10 mouse cellular contexts compared by ENCODE assay signal in the genomic region with DNA sequence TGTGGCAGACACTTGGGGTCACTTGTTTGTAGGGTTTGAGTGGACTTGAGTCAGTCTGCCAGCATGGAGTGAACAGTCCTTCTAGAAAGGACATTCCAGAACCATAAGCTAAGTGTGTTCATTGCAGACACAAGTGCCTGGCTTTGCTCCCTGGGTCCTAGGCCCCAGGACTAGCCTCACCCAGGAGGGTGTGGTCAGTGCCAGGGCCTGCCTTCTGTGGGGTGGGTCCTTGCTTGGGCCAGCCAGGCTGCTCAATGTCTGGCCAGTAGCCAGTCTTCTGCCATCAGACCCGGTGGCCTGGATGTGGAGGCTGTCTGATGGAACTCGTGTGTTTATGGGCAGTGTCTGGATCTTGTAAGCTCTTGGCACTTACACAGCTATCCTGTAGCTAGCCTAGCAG. TPM values are rescaled to one million over a fixed set of nuclear protein-coding genes. Genes with fewer than 3 reads are reported as not detected.
A peak's percentile ranks its signal among the peaks of the same experiment; 100 is the strongest.
DNase-seq lines count a peak whose midpoint lies in the region; ATAC-seq lines count a peak whose summit lies in the region.
"Had no signal": no experiment of that assay in that cellular context is flagged by ENCODE, and none has a peak within 500 bp of the region (broad histone marks: within the 10 kb centered on the region; RNA-seq: fewer than 3 reads in every experiment).

No protein-coding gene starts in this region.

- H3K9me3 ChIP-seq in limb, embryonic 15.5 days: no peaks in the 10 kb centered on the region
- no peaks in the 10 kb centered on the region for H3K9me3 ChIP-seq in limb, embryonic 10.5 days (replicated peaks)
- no peaks in the 10 kb centered on the region for H3K9me3 ChIP-seq in intestine, embryonic 15.5 days
- H3K9me3 ChIP-seq in forebrain, embryonic 12.5 days: no peaks in the 10 kb centered on the region
- H3K9me3 ChIP-seq: embryonic facial prominence, embryonic 13.5 days; neural tube, embryonic 13.5 days had no signal

- ATAC-seq in limb, embryonic 15.5 days (ENCODE audit: insufficient number of reproducible peaks, low FRiP score, low TSS enrichment, low read depth): peak; percentile 45; the same call in 1 of the 2 replicates
- peak; percentile 74 for ATAC-seq in intestine, embryonic 15.5 days
- no peak for ATAC-seq in forebrain, embryonic 12.5 days (ENCODE audit: low FRiP score)

- 0 out of 2 replicates have a peak, but pooled peaks cover 9% of the 10 kb centered on the region for H3K4me1 ChIP-seq in limb, embryonic 15.5 days
- no peaks in the 10 kb centered on the region for H3K4me1 ChIP-seq in limb, embryonic 10.5 days
- H3K4me1 ChIP-seq in intestine, embryonic 15.5 days (replicated peaks): 0 out of 2 replicates have a peak, but pooled peaks cover 11% of the 10 kb centered on the region
- no peaks in the 10 kb centered on the region for H3K4me1 ChIP-seq in forebrain, embryonic 12.5 days
- H3K4me1 ChIP-seq: embryonic facial prominence, embryonic 13.5 days; neural tube, embryonic 13.5 days had no signal

- no peak overlapping the region for H3K9ac ChIP-seq in limb, embryonic 15.5 days
- no peak overlapping the region for H3K9ac ChIP-seq in intestine, embryonic 15.5 days
- H3K9ac ChIP-seq in forebrain, embryonic 12.5 days: no peak overlapping the region
- H3K9ac ChIP-seq: embryonic facial prominence, embryonic 13.5 days; neural tube, embryonic 13.5 days had no signal

- intact Hi-C loops in left cerebral cortex, postnatal 25 days (cut with DNase I): no loop called here

- no peak overlapping the region for H3K27ac ChIP-seq in limb, embryonic 15.5 days
- H3K27ac ChIP-seq in limb, embryonic 10.5 days: no peak overlapping the region
- no peak overlapping the region for H3K27ac ChIP-seq in intestine, embryonic 15.5 days
- H3K27ac ChIP-seq in forebrain, embryonic 12.5 days: no peak overlapping the region
- H3K27ac ChIP-seq: embryonic facial prominence, embryonic 13.5 days; neural tube, embryonic 13.5 days had no signal

- WGBS in limb, embryonic 15.5 days: 56% methylated on average over 2 of the region's 2 CpGs
- 87% methylated on average over 2 of the region's 2 CpGs for WGBS in limb, embryonic 10.5 days
- WGBS in intestine, embryonic 15.5 days: 40% methylated on average over 2 of the region's 2 CpGs
- WGBS in forebrain, embryonic 12.5 days: 88% methylated on average over 2 of the region's 2 CpGs

- no peak overlapping the region for H3K4me2 ChIP-seq in limb, embryonic 15.5 days
- H3K4me2 ChIP-seq in intestine, embryonic 15.5 days (replicated peaks): no peak overlapping the region
- H3K4me2 ChIP-seq in forebrain, embryonic 12.5 days: no peak overlapping the region
- H3K4me2 ChIP-seq: embryonic facial prominence, embryonic 13.5 days; neural tube, embryonic 13.5 days had no signal

- H3K27me3 ChIP-seq in limb, embryonic 15.5 days: no peaks in the 10 kb centered on the region
- no peaks in the 10 kb centered on the region for H3K27me3 ChIP-seq in limb, embryonic 10.5 days (ENCODE audit: low read depth, poor library complexity, severe bottlenecking)
- no peaks in the 10 kb centered on the region for H3K27me3 ChIP-seq in intestine, embryonic 15.5 days (replicated peaks)
- H3K27me3 ChIP-seq in forebrain, embryonic 12.5 days: no peaks in the 10 kb centered on the region
- H3K27me3 ChIP-seq: embryonic facial prominence, embryonic 13.5 days; neural tube, embryonic 13.5 days had no signal

- no peak overlapping the region for H3K4me3 ChIP-seq in limb, embryonic 15.5 days
- H3K4me3 ChIP-seq in limb, embryonic 10.5 days: no peak overlapping the region
- no peak overlapping the region for H3K4me3 ChIP-seq in intestine, embryonic 15.5 days (replicated peaks)
- H3K4me3 ChIP-seq in forebrain, embryonic 12.5 days (replicated peaks): no peak overlapping the region
- H3K4me3 ChIP-seq: embryonic facial prominence, embryonic 13.5 days; neural tube, embryonic 13.5 days had no signal

- DNase-seq in limb, embryonic 10.5 days (ENCODE audit: low spot score): no peak
- DNase-seq in gastrocnemius, postnatal 25 days: peak; percentile 78
- DNase-seq in skeletal muscle tissue, adult 2 months (ENCODE audit: low read depth, low spot score): peak; percentile 79
- no peak for DNase-seq in left cerebral cortex, postnatal 25 days (ENCODE audit: low spot score in 2 of 2)
- no peak for DNase-seq in frontal cortex, postnatal 10 days (ENCODE audit: low spot score in 2 of 2)

- peaks cover 100% of the 10 kb centered on the region for H3K36me3 ChIP-seq in limb, embryonic 15.5 days
- H3K36me3 ChIP-seq in limb, embryonic 10.5 days: peaks cover 100% of the 10 kb centered on the region
- peaks cover 77% of the 10 kb centered on the region for H3K36me3 ChIP-seq in intestine, embryonic 15.5 days
- H3K36me3 ChIP-seq in forebrain, embryonic 12.5 days (replicated peaks): peaks cover 100% of the 10 kb centered on the region

RNA-seq across cellular contexts. Expression of a gene that starts 7.5 kb away (rescaled TPM):
- 113 and 182 TPM in 2 replicates for polyA plus RNA-seq in limb, embryonic 15.5 days (2015; fragmentation: Nextera tagmentation; extraction: Ambion mirVana)
- polyA plus RNA-seq in limb, embryonic 10.5 days (2016; fragmentation: Nextera tagmentation; extraction: Ambion mirVana): 58.8 and 63.8 TPM in 2 replicates
- total RNA-seq in gastrocnemius, postnatal 25 days (2021): 10 to 100 TPM; 39.5 to 52.5 TPM
- 122 and 130 TPM in 2 replicates for polyA plus RNA-seq in intestine, embryonic 15.5 days (2015; fragmentation: Nextera tagmentation; extraction: Ambion mirVana)
- total RNA-seq in left cerebral cortex, postnatal 25 days (2021): 100 to 1,000 TPM; 160 to 161 TPM
- 223 and 227 TPM in 2 replicates for polyA plus RNA-seq in forebrain, embryonic 12.5 days (2016; fragmentation: Nextera tagmentation; extraction: Ambion mirVana)

RNA-seq across cellular contexts. Expression of a gene that starts 13.5 kb away (rescaled TPM):
- 560 and 613 TPM in 2 replicates for polyA plus RNA-seq in limb, embryonic 15.5 days (2015; fragmentation: Nextera tagmentation; extraction: Ambion mirVana)
- polyA plus RNA-seq in limb, embryonic 10.5 days (2016; fragmentation: Nextera tagmentation; extraction: Ambion mirVana): 48.7 and 61.0 TPM in 2 replicates
- 100 to 1,000 TPM in 1 of 2 experiments, 10 to 100 TPM in 1; 90.0 to 150 TPM for total RNA-seq in gastrocnemius, postnatal 25 days (2021)
- polyA plus RNA-seq in intestine, embryonic 15.5 days (2015; fragmentation: Nextera tagmentation; extraction: Ambion mirVana): 426 and 430 TPM in 2 replicates
- total RNA-seq in left cerebral cortex, postnatal 25 days (2021): 10 to 100 TPM; 12.4 to 15.2 TPM
- polyA plus RNA-seq in forebrain, embryonic 12.5 days (2016; fragmentation: Nextera tagmentation; extraction: Ambion mirVana): 48.5 and 62.0 TPM in 2 replicates

RNA-seq across cellular contexts. Expression of a gene that starts 23.7 kb away (rescaled TPM):
- 25.4 and 28.5 TPM in 2 replicates for polyA plus RNA-seq in limb, embryonic 15.5 days (2015; fragmentation: Nextera tagmentation; extraction: Ambion mirVana)
- 49.4 and 60.2 TPM in 2 replicates for polyA plus RNA-seq in limb, embryonic 10.5 days (2016; fragmentation: Nextera tagmentation; extraction: Ambion mirVana)
- under 1 TPM; 0.46 to 0.54 TPM for total RNA-seq in gastrocnemius, postnatal 25 days (2021)
- polyA plus RNA-seq in intestine, embryonic 15.5 days (2015; fragmentation: Nextera tagmentation; extraction: Ambion mirVana): 25.3 and 25.5 TPM in 2 replicates
- total RNA-seq in left cerebral cortex, postnatal 25 days (2021): 1 to 10 TPM; 1.4 to 1.8 TPM
- polyA plus RNA-seq in forebrain, embryonic 12.5 days (2016; fragmentation: Nextera tagmentation; extraction: Ambion mirVana): 48.3 and 49.6 TPM in 2 replicates

RNA-seq across cellular contexts. Expression of a gene that starts 34.5 kb away (rescaled TPM):
- polyA plus RNA-seq in limb, embryonic 15.5 days (2015; fragmentation: Nextera tagmentation; extraction: Ambion mirVana): 10.6 and 12.9 TPM in 2 replicates
- 22.9 and 25.9 TPM in 2 replicates for polyA plus RNA-seq in limb, embryonic 10.5 days (2016; fragmentation: Nextera tagmentation; extraction: Ambion mirVana)
- 10 to 100 TPM; 29.3 to 34.4 TPM for total RNA-seq in gastrocnemius, postnatal 25 days (2021)
- 11.3 and 11.5 TPM in 2 replicates for polyA plus RNA-seq in intestine, embryonic 15.5 days (2015; fragmentation: Nextera tagmentation; extraction: Ambion mirVana)
- total RNA-seq in left cerebral cortex, postnatal 25 days (2021): 10 to 100 TPM; 76.7 to 82.7 TPM
- polyA plus RNA-seq in forebrain, embryonic 12.5 days (2016; fragmentation: Nextera tagmentation; extraction: Ambion mirVana): 22.2 and 22.7 TPM in 2 replicates

RNA-seq across cellular contexts. Expression of a gene that starts 53.2 kb away (rescaled TPM):
- polyA plus RNA-seq in limb, embryonic 15.5 days (2015; fragmentation: Nextera tagmentation; extraction: Ambion mirVana): 12.7 and 17.1 TPM in 2 replicates
- 12.3 and 15.7 TPM in 2 replicates for polyA plus RNA-seq in limb, embryonic 10.5 days (2016; fragmentation: Nextera tagmentation; extraction: Ambion mirVana)
- under 1 TPM; 0.33 to 0.46 TPM for total RNA-seq in gastrocnemius, postnatal 25 days (2021)
- 6.7 and 7.5 TPM in 2 replicates for polyA plus RNA-seq in intestine, embryonic 15.5 days (2015; fragmentation: Nextera tagmentation; extraction: Ambion mirVana)
- 10 to 100 TPM; 26.3 to 29.6 TPM for total RNA-seq in left cerebral cortex, postnatal 25 days (2021)
- polyA plus RNA-seq in forebrain, embryonic 12.5 days (2016; fragmentation: Nextera tagmentation; extraction: Ambion mirVana): 21.6 and 21.9 TPM in 2 replicates

Comparison
In these comparisons a context has a peak if more than half of its experiments do, and no peak if none do; other contexts are left out.
1. DNase-seq: peak in gastrocnemius, postnatal 25 days (single experiment) and skeletal muscle tissue, adult 2 months (single experiment); none in limb, embryonic 10.5 days (single experiment), left cerebral cortex, postnatal 25 days (0 of 2) and frontal cortex, postnatal 10 days (0 of 2).